Mouse (Mus musculus) layer of hippocampus, adult 9-11 months (tissue): ENCODE results near the gene Tlr13.
"Not testable (repeated sequence)": the region's sequence is repeated elsewhere in the genome, so short reads cannot be mapped to it uniquely, and the experiment has no call there.

ENCODE experiments used
- DNase-seq: peaks from one replicate; pipeline ENCODE4 v3.0.0; 2022

The Tlr13 gene

GRCm38 (mm10) chrX:106186713-106187649 lies 44.0 kb downstream of the Tlr13 start, which contains the start of gene Pgk1:
TSS of gene Pgk1 (plus strand) at chrX:106187100.
- peak; percentile 97 for DNase-seq

- peak; percentile 10 for DNase-seq
These were observed 44.7 kb downstream of the Tlr13 start for GRCm38 (mm10) chrX:106187737-106188136.

- DNase-seq: no peak
These were observed 46.4 kb downstream of the Tlr13 start for GRCm38 (mm10) chrX:106189356-106189755.

GRCm38 (mm10) chrX:106190091-106190490 lies 47.1 kb downstream of the Tlr13 start:
- no peak for DNase-seq

GRCm38 (mm10) chrX:106194361-106194760 lies 51.4 kb downstream of the Tlr13 start:
- DNase-seq: not testable (repeated sequence)

GRCm38 (mm10) chrX:106197308-106197707 lies 54.3 kb downstream of the Tlr13 start:
- DNase-seq: no peak

- DNase-seq: no peak
These were observed 55.9 kb downstream of the Tlr13 start for GRCm38 (mm10) chrX:106198904-106199303.

- DNase-seq: no peak
These were observed 66.1 kb downstream of the Tlr13 start for GRCm38 (mm10) chrX:106209100-106209499.
